Mouse (Mus musculus): ENCODE results near the gene Akap4. TPM values are rescaled to one million over a fixed set of nuclear protein-coding genes. Genes with fewer than 3 reads are reported as not detected.

The Akap4 gene
- not detected for polyA plus RNA-seq (2014; fragmentation: Illumina TruSeq; extraction: RNeasy Lipid Tissue Mini Kit (QIAGEN cat#74804); ENCODE audit: insufficient read depth, low read depth, low replicate concordance)

GRCm38 (mm10) chrX:7067219-7067618 is at the start of gene Akap4:
TSS of gene Akap4 (plus strand) at chrX:7067519.

DNA sequence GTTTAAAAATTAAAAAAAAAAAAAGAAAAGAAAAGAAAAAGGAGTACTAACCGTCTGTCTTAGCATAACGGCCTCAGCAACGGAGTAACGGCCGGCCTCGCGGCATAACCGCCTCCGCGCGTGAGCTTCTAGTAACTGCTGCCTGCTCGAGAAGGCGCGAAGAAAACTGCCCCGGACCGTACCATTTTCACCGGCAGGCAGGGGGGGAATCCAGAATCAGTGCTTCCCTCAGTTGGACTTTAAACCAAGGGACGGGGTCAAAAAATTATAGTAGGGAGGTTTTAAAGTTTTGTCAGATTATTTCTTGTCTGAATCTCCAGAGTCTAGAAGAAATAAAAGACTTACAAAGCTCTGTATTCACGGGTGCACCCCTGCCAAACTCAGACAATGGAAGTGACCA is 25.8 kb upstream of the Akap4 start, which contains the start of gene Ccnb3:
Gene Ccnb3 (minus strand): TSS at position 101 of the 400 bp plus-strand sequence.

Other genes starting within 250 kb of the Akap4 start
- gene Ccnb3, start 25.9 kb upstream of the Akap4 start, polyA plus RNA-seq (2014; fragmentation: Illumina TruSeq; extraction: RNeasy Lipid Tissue Mini Kit (QIAGEN cat#74804); ENCODE audit: insufficient read depth, low read depth, low replicate concordance), result not detected